Mouse (Mus musculus) MEL (cell line): ENCODE results near the gene Skor1. TPM values are rescaled to one million over a fixed set of nuclear protein-coding genes. Genes with fewer than 3 reads are reported as not detected.

ENCODE experiments used
- DNase-seq: peaks from one replicate; pipeline ENCODE4 v3.0.0; 2011; ENCODE audit warnings: low read depth, low spot score
- H3K27ac ChIP-seq: 2 replicates; pipeline ENCODE4 v1.5.1; 2012; ENCODE audit warnings: low read depth, mild to moderate bottlenecking, control low read depth, low read length, moderate library complexity; ENCODE audit not compliant: control insufficient read depth
- H3K27me3 ChIP-seq, 2 experiments: fragments of 150-350 bp in 1 of 2; sonication (generic) in 1 of 2; 2 replicates each; pipeline ENCODE4 v1.6.1; 2012; ENCODE audit warnings: low read length in 2 of 2, mild to moderate bottlenecking in 2 of 2, improper control_type of control experiment in 1 of 2, moderate library complexity in 1 of 2; ENCODE audit not compliant: insufficient read depth in 2 of 2, control insufficient read depth in 1 of 2
- H3K36me3 ChIP-seq, 2 experiments: 2 replicates each; pipeline ENCODE4 v1.6.1; 2012 to 2014; ENCODE audit warnings: low read length in 2 of 2, improper control_type of control experiment in 1 of 2, inconsistent platforms in 1 of 2, mild to moderate bottlenecking in 1 of 2; ENCODE audit not compliant: insufficient read depth in 2 of 2, control insufficient read depth in 1 of 2
- H3K4me1 ChIP-seq, 2 experiments: fragments of 150-350 bp in 1 of 2; sonication (generic) in 1 of 2; 2 replicates each; pipeline ENCODE4 v1.6.1; 2012; ENCODE audit warnings: low read length in 2 of 2, improper control_type of control experiment in 1 of 2, mild to moderate bottlenecking in 1 of 2; ENCODE audit not compliant: insufficient read depth in 2 of 2, control insufficient read depth in 1 of 2
- H3K4me3 ChIP-seq, 2 experiments: fragments of 150-350 bp in 1 of 2; sonication (generic) in 1 of 2; 2 replicates each; pipeline ENCODE4 v1.5.1; 2012; ENCODE audit warnings: low read depth in 2 of 2, low read length in 2 of 2, mild to moderate bottlenecking in 2 of 2, moderate library complexity in 2 of 2, control low read depth in 1 of 2, improper control_type of control experiment in 1 of 2; ENCODE audit not compliant: control insufficient read depth in 1 of 2, insufficient read depth in 1 of 2
- H3K79me2 ChIP-seq: 2 replicates; pipeline ENCODE4 v1.6.1; 2012; ENCODE audit warnings: mild to moderate bottlenecking, low read length, moderate library complexity; ENCODE audit not compliant: control insufficient read depth, poor library complexity, insufficient read depth
- H3K9ac ChIP-seq: 2 replicates; pipeline ENCODE4 v1.6.1; 2012; ENCODE audit warnings: low read depth, mild to moderate bottlenecking, control low read depth, low read length, moderate library complexity; ENCODE audit not compliant: control insufficient read depth, poor library complexity, severe bottlenecking
- H3K9me3 ChIP-seq: fragments of 150-350 bp; sonication (generic); replicated peaks from 2 replicates; pipeline ENCODE4 v1.6.1; 2012; ENCODE audit warnings: mild to moderate bottlenecking, low read length, improper control_type of control experiment, moderate library complexity; ENCODE audit not compliant: insufficient read depth
- BHLHE40 ChIP-seq: IDR thresholded peaks from 2 replicates; pipeline ENCODE4 v1.6.1; 2012; ENCODE audit warnings: low read depth, mild to moderate bottlenecking, inconsistent platforms, low read length, improper control_type of control experiment, borderline replicate concordance
- CHD1 ChIP-seq: IDR thresholded peaks from 2 replicates; pipeline ENCODE4 v1.6.1; 2012; ENCODE audit warnings: low read depth, mild to moderate bottlenecking, inconsistent platforms, low read length, improper control_type of control experiment
- CHD2 ChIP-seq: IDR thresholded peaks from 2 replicates; pipeline ENCODE4 v1.6.1; 2011; ENCODE audit warnings: low read length, improper control_type of control experiment
- ELF1 ChIP-seq: IDR thresholded peaks from 2 replicates; pipeline ENCODE4 v1.6.1; 2014; ENCODE audit warnings: low read depth, mild to moderate bottlenecking, inconsistent platforms, low read length, improper control_type of control experiment, moderate library complexity
- ETS1 ChIP-seq: IDR thresholded peaks from 2 replicates; pipeline ENCODE4 v1.6.1; 2012; ENCODE audit warnings: low read depth, mild to moderate bottlenecking, inconsistent platforms, low read length, improper control_type of control experiment, moderate library complexity
- GABPA ChIP-seq: IDR thresholded peaks from 2 replicates; pipeline ENCODE4 v1.6.1; 2012; ENCODE audit warnings: low read depth, mild to moderate bottlenecking, inconsistent platforms, low read length, improper control_type of control experiment, moderate library complexity
- HCFC1 ChIP-seq: IDR thresholded peaks from 2 replicates; pipeline ENCODE4 v1.6.1; 2012; ENCODE audit warnings: low read depth, mild to moderate bottlenecking, inconsistent platforms, low read length, improper control_type of control experiment, moderate library complexity
- KAT2A ChIP-seq: conservative IDR thresholded peaks from 2 replicates; pipeline ENCODE4 v1.6.1; 2012; ENCODE audit warnings: low read depth, low read length, improper control_type of control experiment, inconsistent platforms
- MAX ChIP-seq: IDR thresholded peaks from 2 replicates; pipeline ENCODE4 v1.6.1; 2011; ENCODE audit warnings: low read length, improper control_type of control experiment
- MXI1 ChIP-seq: IDR thresholded peaks from 2 replicates; pipeline ENCODE4 v1.6.1; 2011; ENCODE audit warnings: mild to moderate bottlenecking, low read depth, low read length, improper control_type of control experiment
- MYB ChIP-seq: IDR thresholded peaks from 2 replicates; pipeline ENCODE4 v1.6.1; 2011; ENCODE audit warnings: mild to moderate bottlenecking, low read depth, low read length, improper control_type of control experiment
- NRF1 ChIP-seq: IDR thresholded peaks from 2 replicates; pipeline ENCODE4 v1.6.1; 2014; ENCODE audit warnings: low read depth, mild to moderate bottlenecking, inconsistent platforms, low read length, improper control_type of control experiment, moderate library complexity; ENCODE audit not compliant: poor library complexity, insufficient read depth, severe bottlenecking
- POLR2AphosphoS2 ChIP-seq: IDR thresholded peaks from 2 replicates; pipeline ENCODE4 v1.6.1; 2011; ENCODE audit warnings: low read length, improper control_type of control experiment
- RAD21 ChIP-seq: IDR thresholded peaks from 2 replicates; pipeline ENCODE4 v1.6.1; 2011; ENCODE audit warnings: mild to moderate bottlenecking, low read depth, low read length, improper control_type of control experiment
- RCOR1 ChIP-seq: IDR thresholded peaks from 2 replicates; pipeline ENCODE4 v1.6.1; 2012; ENCODE audit warnings: low read depth, mild to moderate bottlenecking, inconsistent platforms, low read length, improper control_type of control experiment
- TBP ChIP-seq: IDR thresholded peaks from 2 replicates; pipeline ENCODE4 v1.8.0; 2011; ENCODE audit warnings: low read depth, low read length, improper control_type of control experiment
- TCF12 ChIP-seq: IDR thresholded peaks from 2 replicates; pipeline ENCODE4 v1.6.1; 2014; ENCODE audit warnings: low read depth, mild to moderate bottlenecking, inconsistent platforms, low read length, improper control_type of control experiment, moderate library complexity
- UBTF ChIP-seq: IDR thresholded peaks from 2 replicates; pipeline ENCODE4 v1.6.1; 2012; ENCODE audit warnings: low read depth, mild to moderate bottlenecking, inconsistent platforms, low read length, improper control_type of control experiment, moderate library complexity, borderline replicate concordance; ENCODE audit not compliant: insufficient read depth
- USF2 ChIP-seq, 2 experiments: IDR thresholded peaks; 2 replicates each; pipeline ENCODE4 v1.6.1; 2011 to 2012; ENCODE audit warnings: improper control_type of control experiment in 2 of 2, low read length in 2 of 2, borderline replicate concordance in 1 of 2, inconsistent platforms in 1 of 2, low read depth in 1 of 2, mild to moderate bottlenecking in 1 of 2; ENCODE audit not compliant: insufficient read depth in 1 of 2
- ZC3H11A ChIP-seq: IDR thresholded peaks from 2 replicates; pipeline ENCODE4 v1.6.1; 2012; ENCODE audit warnings: low read depth, mild to moderate bottlenecking, inconsistent platforms, low read length, improper control_type of control experiment
- ZKSCAN1 ChIP-seq: IDR thresholded peaks from 2 replicates; pipeline ENCODE4 v1.6.1; 2012; ENCODE audit warnings: low read depth, mild to moderate bottlenecking, inconsistent platforms, low read length, improper control_type of control experiment, moderate library complexity
- ZMIZ1 ChIP-seq: IDR thresholded peaks from 2 replicates; pipeline ENCODE4 v1.6.1; 2012; ENCODE audit warnings: low read depth, mild to moderate bottlenecking, inconsistent platforms, low read length, improper control_type of control experiment, moderate library complexity
- ZNF384 ChIP-seq: IDR thresholded peaks from 2 replicates; pipeline ENCODE4 v1.6.1; 2012; ENCODE audit warnings: low read depth, mild to moderate bottlenecking, inconsistent platforms, low read length, improper control_type of control experiment
- polyA plus RNA-seq, 2 experiments: library from polyadenylated mRNA; stranded (reverse) in 1 of 2; unstranded in 1 of 2; fragments of >175 nt in 1 of 2; fragments of >200 nt in 1 of 2; gene quantifications; 2 replicates each; pipeline versions ENCODE4 v1.2.1 to v1.2.4; 2012; ENCODE audit warnings: low replicate concordance in 2 of 2, low read depth in 1 of 2; ENCODE audit not compliant: insufficient read length in 2 of 2, insufficient read depth in 1 of 2, missing spikeins in 1 of 2
- total RNA-seq: library from RNA; depleted of rRNA; stranded (reverse); fragments of 300-350 nt; gene quantifications from 2 replicates; pipeline ENCODE4 v1.2.3, GENCODE M21; 2012

Skor1 gene
- total and polyA plus RNA-seq, 3 experiments = 0.06 TPM; not detected in 2

DNA sequence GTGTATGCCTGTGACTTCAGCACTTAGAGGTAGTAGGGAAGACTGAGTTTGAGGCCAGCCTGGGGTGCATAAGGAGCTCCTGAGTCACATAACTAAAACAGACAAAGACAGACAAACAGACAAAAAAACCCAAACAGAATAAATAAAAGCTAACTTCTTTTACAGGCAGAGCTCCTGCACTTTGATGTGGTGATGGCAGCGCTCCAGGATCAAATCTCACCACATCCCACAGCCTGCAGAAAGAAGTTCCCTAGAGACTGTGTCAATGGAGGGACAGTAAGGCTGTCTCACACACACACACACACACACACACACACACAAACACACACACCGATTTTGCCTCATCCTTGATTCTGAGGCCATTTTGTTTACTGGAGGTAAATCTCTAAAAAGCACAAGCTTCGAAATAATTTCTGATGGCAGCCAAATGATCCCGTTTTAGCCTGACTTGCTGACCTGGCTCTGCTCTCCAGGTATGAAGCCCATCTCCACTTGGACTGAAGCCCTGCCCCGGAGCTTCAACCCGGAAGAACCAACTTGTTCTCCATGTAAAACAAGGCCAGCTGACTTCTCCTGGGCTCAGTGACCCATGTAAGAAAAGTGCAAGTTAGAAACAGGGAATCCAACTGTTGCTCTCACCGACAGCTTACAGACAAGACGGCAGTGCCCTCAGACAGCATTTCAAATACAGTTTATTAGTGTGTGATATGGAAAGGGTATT lies 25.4 kb upstream of the Skor1 start:
- no peak overlapping the region for H3K9ac ChIP-seq
- H3K4me3 ChIP-seq = no peak overlapping the region
- no peak overlapping the region for H3K27ac ChIP-seq
- H3K27me3 ChIP-seq = no peaks in the 10 kb centered on the region
- no peaks in the 10 kb centered on the region for H3K79me2 ChIP-seq
- no peak for DNase-seq
- H3K9me3 ChIP-seq = no peaks in the 10 kb centered on the region
- H3K4me1 ChIP-seq = no peaks in the 10 kb centered on the region
- TF ChIP-seq ZKSCAN1 = no peak
- no peak for TF ChIP-seq ZNF384
- TF ChIP-seq MAX = no peak
- no peak for TF ChIP-seq RCOR1
- no peak for TF ChIP-seq NRF1
- H3K36me3 ChIP-seq = no peaks in the 10 kb centered on the region

DNA sequence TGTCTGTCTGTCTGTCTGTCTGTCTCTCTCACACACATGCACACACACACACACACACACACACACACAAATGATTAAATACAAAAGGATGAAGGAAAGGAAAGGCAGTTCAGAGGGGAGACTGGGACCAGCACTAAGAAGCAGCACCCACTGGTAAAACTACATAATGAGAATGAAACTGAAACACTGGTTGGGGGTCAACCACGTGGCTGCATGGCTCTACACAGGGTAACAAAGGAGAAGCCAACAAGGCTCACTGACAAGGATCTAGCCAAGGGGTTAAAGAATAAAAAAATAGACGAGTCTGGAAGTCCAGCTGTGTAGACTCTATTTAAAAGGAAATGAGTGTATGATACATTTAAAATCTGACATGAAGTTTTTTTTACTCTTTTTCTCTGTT lies 23.2 kb upstream of the Skor1 start:
- Histone ChIP-seq H3K4me3 (no peak overlapping the region), H3K9me3 (no peaks in the 10 kb centered on the region), H3K36me3 (no peaks in the 10 kb centered on the region), H3K4me1 (no peaks in the 10 kb centered on the region), H3K9ac (no peak overlapping the region), H3K27me3 (no peaks in the 10 kb centered on the region), H3K27ac (no peak overlapping the region), H3K79me2 (no peaks in the 10 kb centered on the region)
- TF ChIP-seq ZMIZ1 = no peak
- TF ChIP-seq UBTF = no peak
- TF ChIP-seq KAT2A = no peak
- TF ChIP-seq GABPA = no peak
- no peak for TF ChIP-seq MYB
- TF ChIP-seq USF2 (IDR thresholded peaks at IDR 0.05; ENCODE audit: borderline replicate concordance in 1 of 2, insufficient read depth in 1 of 2, low read depth in 1 of 2, low read length in 2 of 2) = no peak
- TF ChIP-seq CHD1 = no peak
- TF ChIP-seq TBP = no peak
- TF ChIP-seq MXI1 = no peak
- no peak for TF ChIP-seq ZC3H11A
- no peak for TF ChIP-seq TCF12
- no peak for TF ChIP-seq RAD21
- no peak for TF ChIP-seq POLR2AphosphoS2
- TF ChIP-seq BHLHE40 = no peak
- no peak for TF ChIP-seq ETS1
- TF ChIP-seq HCFC1 = no peak
- TF ChIP-seq ELF1 = no peak
- TF ChIP-seq CHD2 = no peak
- no peak for DNase-seq
